Mouse (Mus musculus): ENCODE results near the gene Prdm2.

Prdm2 gene

DNA sequence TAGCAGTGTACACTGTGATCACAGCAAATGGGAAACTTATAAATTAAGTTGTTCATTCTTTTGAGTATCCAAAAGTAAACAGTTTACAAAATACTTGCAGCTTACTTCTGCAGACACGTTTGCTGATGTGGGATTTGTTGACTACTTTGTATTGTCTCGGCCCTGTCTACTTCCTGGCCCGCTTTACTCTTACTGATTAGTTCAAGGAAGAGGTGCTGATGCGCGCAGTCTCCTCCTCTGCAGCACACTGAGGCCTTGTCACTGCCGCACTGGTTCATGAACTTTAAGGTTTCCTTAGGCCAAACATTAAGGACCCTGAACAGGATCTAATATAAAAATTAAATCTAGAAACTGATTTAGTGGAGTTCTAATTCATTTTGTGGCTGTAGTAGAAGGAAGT is 58.2 kb downstream of the Prdm2 start:
- no peak for DNase-seq (ENCODE audit: low spot score)

DNA sequence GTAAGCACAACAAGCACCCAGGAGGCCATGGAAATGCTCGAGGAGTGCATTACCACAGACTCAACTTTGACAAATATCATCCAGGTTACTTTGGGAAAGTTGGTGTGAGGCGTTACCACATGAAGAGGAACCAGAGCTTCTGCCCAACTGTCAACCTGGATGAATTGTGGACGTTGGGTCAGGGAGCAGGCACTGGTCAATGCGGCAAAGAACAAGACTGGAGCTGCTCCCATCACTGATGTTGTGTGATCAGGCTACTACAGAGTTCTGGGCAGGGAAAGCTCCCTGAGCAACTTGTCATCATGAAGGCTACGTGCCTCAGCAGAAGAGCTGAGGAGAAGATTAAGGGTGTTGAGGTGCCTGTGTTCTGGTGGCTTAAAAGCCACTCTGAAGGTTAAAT is 60.2 kb downstream of the Prdm2 start:
- DNase-seq (ENCODE audit: low spot score), result no peak

DNA sequence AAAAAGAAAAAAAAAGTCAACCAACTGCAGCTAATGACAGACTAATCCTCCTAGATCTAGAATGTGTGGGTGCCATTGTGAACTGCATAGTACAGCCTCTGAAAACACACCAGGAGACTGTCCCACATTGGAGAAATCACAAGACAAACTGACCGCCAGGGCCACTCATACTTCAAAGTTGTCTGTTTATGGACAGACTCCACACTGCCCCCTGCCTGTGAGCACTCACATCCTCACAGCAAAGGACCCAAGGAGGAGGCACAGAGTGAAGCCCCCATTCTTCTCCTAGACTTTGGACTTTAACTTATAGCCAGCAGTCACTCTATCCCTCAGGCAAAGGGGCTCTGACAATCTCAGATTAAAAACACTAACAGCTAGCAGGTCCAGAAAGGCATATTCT is 61.5 kb downstream of the Prdm2 start:
- no peak for DNase-seq (ENCODE audit: low spot score)

- DNase-seq (ENCODE audit: low spot score), result no peak
Observed at GRCm38 (mm10) chr4:143147666-143148065, 65.1 kb downstream of the Prdm2 start.

DNA sequence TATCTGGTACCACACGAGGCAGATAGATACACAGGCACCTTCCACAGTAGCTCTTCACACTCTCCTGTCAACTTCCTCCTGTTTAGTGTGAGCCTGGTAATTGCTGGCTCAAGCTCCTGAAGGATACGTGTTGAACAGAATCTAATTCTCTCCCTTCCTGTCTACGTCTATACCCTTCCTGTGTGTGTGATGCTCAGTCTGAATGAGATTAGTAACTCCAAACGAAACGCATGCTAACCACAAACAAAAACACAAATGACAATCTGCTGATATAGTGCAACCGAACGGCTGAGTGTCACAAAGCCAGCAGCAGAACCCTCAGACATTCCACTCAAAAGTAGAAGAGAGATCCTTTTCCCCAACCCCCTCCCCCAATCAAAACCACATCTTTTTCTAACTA is 69.2 kb downstream of the Prdm2 start:
- DNase-seq (ENCODE audit: low spot score), result no peak

- DNase-seq (ENCODE audit: low spot score), result no peak
Observed at GRCm38 (mm10) chr4:143141645-143142259, 71.0 kb downstream of the Prdm2 start.

DNA sequence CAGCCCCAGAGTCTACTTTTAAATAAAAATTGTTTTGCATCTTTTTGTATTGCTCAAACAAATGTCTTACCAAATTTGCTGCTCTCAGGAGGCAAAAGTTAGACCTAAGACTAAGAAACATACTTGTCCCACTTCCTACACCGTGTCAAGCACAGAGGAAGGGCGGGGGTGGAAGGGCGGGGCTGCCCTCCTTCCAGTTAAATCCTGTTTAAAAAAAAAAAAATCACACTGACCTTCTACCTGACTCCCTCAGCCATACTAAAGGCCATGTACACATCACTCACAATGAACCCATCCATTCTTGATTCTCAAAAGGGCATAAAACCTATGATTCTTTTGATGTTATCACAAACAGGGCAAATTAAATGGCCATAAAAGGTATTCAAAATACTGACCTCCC is 71.9 kb downstream of the Prdm2 start:
- DNase-seq (ENCODE audit: low spot score), result no peak

DNA sequence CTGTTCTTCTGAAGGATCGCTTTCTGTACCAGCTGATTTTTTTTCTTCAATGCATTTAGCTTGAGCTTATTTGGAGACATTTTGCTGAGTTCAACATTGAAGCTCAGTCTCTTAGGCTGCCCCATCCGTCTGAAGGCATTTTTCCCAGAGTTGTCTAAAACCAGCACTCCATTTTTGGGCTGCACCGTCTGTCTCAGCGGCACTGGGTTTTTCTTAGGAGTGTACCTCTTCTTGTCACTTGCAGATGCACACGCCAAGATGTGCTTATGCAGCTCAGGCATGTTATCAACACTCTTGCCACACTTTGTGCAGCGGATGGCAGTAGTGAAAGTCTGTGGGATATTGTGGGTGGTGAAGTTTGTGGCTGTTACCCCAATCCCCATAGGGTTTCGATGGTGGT is 80.4 kb downstream of the Prdm2 start:
- DNase-seq (ENCODE audit: low spot score), result peak; percentile 45

- DNase-seq (ENCODE audit: low spot score), result no peak
Observed at GRCm38 (mm10) chr4:143130441-143130840, 82.4 kb downstream of the Prdm2 start.

DNA sequence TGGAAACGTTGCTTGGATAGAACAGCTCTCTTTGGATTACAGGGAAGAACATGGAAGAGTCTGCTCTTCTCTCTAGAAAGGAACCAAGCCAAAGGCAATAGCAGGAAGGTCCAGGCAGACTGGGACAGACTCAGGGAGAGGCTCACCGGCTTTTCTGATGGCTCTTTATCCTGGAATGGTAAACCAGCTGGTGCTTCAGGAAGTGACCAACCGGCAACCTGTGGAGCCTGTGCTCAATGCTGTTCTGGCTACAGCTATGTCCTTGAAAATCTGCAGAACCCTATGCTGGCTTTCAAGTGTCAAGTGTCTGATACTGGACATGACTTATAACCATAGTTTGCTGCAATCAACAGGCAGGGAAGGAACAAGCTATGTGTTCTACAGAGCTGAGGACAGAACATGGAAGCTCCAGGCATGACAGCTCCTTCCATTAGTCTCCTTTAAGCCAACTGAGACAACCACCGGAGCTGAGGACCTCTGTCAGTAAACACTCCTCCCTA is 83.5 kb downstream of the Prdm2 start:
- no peak for DNase-seq (ENCODE audit: low spot score)

GRCm38 (mm10) chr4:143127171-143127570 is 85.6 kb downstream of the Prdm2 start:
- no peak for DNase-seq (ENCODE audit: low spot score)

GRCm38 (mm10) chr4:143126476-143126875 is 86.3 kb downstream of the Prdm2 start:
- DNase-seq (ENCODE audit: low spot score), result peak; percentile 29

- no peak for DNase-seq (ENCODE audit: low spot score)
Observed at GRCm38 (mm10) chr4:143125290-143125689, 87.5 kb downstream of the Prdm2 start.

DNA sequence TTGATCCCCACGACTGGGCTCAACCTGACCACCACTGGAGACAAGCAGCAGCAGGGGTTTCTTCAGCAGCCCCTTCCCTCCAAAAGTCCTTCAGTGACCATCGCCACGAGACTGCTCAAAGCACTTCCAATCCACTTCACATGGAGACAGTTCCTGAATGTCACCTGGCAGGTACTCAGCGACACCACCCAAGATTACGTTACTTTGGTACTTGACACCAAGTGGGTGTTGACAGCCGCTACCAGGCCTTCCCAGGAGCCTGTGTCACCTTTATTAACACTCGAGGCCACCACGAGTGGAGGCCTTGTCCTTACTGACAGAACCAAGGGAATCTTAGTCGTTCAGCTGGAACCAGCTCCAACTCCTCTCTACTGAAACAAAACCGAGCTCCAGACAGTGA is 89.8 kb downstream of the Prdm2 start:
- no peak for DNase-seq (ENCODE audit: low spot score)

DNA sequence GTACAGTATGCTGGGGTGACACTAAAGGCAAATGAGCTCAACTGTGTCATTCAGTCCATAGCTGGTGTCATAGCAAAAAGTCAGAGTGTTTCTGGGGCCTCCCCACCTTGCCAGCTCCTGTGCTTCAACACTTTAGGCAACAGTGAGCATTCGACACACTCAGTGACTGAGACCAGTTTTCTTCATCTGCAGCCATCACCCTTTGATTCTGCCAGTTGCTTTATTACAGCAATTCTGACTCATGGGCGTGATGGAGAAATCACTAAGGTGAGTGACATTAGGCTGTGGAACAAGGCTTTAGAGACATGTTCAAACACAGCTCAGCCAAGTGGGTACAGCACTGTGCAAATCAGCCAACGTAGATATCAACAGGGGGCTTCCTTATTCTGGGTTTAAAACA is 91.6 kb downstream of the Prdm2 start:
- no peak for DNase-seq (ENCODE audit: low spot score)

DNA sequence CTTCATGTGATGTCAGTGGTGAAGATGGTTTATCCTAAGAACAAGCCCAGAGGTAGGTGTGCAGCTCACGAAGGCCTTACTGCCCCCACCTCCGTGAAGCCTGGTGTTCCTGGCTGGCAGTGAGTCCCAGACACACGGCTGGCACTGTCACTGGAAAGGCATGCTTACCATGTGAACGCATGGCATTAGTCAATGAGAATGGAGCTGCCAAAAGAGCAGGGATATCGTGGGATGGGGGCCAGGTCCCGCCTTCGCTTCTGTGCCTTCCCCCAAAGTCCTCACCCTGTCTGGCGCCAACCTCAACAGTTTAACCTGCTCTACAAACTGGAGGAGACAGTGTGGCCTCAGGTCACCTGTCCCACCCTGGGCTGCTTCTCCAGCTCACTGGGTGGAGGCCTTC is 92.8 kb downstream of the Prdm2 start:
- no peak for DNase-seq (ENCODE audit: low spot score)

DNA sequence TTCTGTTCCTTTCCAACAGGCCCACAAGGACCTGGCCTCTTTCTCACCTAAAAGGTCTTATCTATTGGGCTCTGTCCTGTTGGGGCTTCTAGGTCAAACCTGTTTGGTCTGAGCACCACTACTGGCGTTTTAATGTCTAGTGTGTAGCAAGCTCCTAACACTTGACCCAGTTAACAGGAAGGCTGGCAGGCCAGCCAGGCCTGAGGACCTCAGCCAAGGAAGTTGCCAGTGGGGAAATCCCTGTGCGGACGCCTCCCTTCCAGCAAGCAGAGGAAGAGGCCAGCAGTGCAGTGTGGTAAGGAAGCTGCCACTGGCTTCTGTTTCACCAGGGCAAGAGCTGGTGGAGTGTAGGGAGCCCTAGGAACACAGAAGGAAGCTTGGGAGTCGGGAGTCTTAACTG is 94.0 kb downstream of the Prdm2 start:
- no peak for DNase-seq (ENCODE audit: low spot score)

DNA sequence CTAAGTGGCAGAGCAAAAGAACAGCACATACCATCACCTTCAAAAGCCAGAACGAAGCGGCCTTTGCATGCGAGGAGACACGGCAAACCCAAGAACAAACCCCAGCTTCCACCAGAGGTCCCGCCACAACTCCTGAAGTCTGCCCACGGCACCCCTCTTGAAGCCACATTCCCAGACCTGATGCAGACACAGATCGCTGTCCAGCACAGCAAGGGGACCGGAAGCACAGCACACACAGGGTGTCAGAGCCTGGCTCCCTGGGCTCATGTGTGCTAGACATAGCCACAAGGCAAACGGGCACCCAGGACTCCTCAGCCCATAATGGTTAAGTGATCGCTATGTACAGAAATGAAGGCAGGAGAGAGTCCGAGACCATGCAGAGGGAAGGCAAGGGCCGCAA is 96.9 kb downstream of the Prdm2 start:
- no peak for DNase-seq (ENCODE audit: low spot score)

DNA sequence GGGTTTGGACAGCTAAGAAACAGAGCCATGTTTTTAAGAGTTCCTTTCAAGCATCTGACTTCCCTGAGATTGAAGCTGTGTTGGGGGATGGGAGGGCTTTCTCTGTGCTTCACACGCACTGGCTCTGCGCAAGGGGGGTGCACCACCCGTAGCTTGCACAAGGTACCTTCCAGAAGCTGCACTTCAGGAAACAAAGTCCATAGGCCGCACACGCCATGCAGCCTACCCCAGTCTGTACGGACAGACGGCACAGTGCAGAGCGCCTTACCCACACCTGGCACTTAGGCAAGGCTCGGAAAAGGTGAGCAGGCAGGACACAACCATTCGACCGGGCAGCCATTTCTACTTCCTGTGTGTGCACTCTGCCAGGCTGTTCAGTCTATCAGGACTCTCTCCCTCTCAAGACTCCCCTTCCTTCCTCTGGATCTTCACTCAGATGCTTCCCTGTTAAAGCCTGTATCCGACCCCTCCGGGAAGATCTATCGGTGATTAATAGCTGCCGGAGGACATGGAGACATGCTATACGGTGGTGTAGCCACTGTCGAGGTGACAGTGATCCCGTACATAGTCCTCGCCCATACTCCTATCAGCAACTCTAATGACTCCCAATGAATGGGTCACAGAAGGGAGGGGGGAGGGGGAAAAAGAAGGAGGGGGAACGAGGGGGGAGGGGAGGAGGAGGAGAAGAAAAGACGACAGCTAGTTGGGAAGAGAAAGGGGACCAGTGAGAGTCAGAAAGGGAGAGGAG is 98.4 kb downstream of the Prdm2 start:
- no peak for DNase-seq (ENCODE audit: low spot score)

DNA sequence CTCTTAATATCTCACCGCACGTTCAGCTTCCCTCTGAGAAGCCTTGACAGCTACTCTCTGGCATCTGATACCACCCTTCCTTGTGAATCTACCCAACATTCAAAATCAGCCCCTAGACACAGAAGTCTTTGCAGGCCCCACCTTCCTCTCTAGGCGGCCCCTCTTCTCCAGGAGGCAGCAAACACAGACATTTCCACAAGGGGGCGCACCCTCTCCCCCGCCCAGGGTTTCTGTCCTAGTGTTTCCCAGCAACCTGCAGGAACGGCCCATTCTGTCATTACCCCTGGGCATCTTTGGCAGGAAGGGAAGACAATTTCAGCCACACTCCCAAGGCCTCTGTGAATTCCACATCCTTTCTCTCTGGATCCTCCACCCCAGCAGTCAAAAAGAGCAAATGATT is 99.8 kb downstream of the Prdm2 start:
- DNase-seq (ENCODE audit: low spot score), result no peak

DNA sequence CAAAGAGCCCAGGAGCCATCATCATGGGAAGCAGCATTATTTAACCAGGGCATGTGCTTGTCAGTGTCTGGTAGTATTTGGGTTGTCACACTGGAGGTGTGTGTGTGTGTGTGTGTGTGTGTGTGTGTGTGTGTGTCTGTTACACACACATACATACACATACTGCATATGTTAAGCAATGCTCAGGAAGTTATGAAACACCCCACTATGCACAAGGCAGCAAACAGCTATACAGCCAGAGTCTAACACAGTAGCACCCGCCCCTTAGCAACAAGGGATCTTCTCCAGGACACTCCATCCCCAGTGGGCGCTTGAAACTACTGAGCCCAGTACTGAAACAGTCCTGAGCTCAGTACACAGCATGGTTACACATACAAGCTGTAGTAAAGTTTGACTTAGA is 100.4 kb downstream of the Prdm2 start:
- DNase-seq (ENCODE audit: low spot score), result no peak

- DNase-seq (ENCODE audit: low spot score), result no peak
Observed at GRCm38 (mm10) chr4:143111872-143112271, 100.9 kb downstream of the Prdm2 start.

- no peak for DNase-seq (ENCODE audit: low spot score)
Observed at GRCm38 (mm10) chr4:143108552-143108951, 104.2 kb downstream of the Prdm2 start.

DNA sequence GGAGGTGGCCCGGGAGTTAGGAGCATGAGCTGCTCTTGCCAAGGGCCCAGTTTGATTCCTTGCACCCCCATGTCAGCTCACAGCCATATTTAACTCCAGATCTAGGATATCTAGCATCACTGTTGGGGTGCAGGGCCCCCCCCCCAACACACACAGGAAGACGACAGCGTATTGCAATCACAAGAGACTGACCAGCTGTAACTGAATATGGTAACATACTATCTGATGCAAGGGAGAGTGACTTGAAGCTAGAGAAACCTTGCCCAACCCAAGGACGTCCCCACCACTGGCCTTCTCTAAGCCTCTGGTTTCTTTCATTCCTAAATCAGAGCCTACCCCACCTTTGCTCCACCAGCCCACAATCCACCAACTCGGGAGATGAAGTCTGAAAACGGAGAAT is 105.8 kb downstream of the Prdm2 start:
- no peak for DNase-seq (ENCODE audit: low spot score)

Data from left cerebral cortex, adult 11 months (tissue).